Mouse (Mus musculus) layer of hippocampus, adult 2 months (tissue): ENCODE measurements around the gene Zar1l. TPM values are rescaled to one million over a fixed set of nuclear protein-coding genes. Genes with fewer than 3 reads are reported as not detected.

Source experiments
- DNase-seq, 2 experiments: peaks; one replicate each; pipeline ENCODE4 v3.0.0; 2022; ENCODE audit warnings: low spot score in 2 of 2
- H3K27ac ChIP-seq: fragments of 200-600 bp; 2 replicates; pipeline ENCODE4 v1.8.1; 2022
- H3K4me3 ChIP-seq: fragments of 200-600 bp; 2 replicates; pipeline ENCODE4 v1.8.1; 2022; ENCODE audit warnings: mild to moderate bottlenecking
- CTCF ChIP-seq: fragments of 200-600 bp; conservative IDR thresholded peaks from 2 replicates; pipeline ENCODE4 v1.8.1; 2022; ENCODE audit warnings: antibody characterized with exemption, mild to moderate bottlenecking, moderate library complexity
- total RNA-seq, 2 experiments: library from RNA; stranded (reverse); gene quantifications; 2 replicates each; pipeline ENCODE4 v1.2.3; 2021

Zar1l gene
- total RNA-seq, 2 experiments from 2014 or later = not detected

- H3K27ac ChIP-seq = peak overlapping the region; percentile 53; the same call in 1 of the 2 replicates
- H3K4me3 ChIP-seq = no peak overlapping the region
- peak in 1 of 2 experiments; percentile 74 for DNase-seq
- no peak for TF ChIP-seq CTCF
These were observed 51.8 kb downstream of the Zar1l start for GRCm38 (mm10) chr5:150466132-150466531.

DNA sequence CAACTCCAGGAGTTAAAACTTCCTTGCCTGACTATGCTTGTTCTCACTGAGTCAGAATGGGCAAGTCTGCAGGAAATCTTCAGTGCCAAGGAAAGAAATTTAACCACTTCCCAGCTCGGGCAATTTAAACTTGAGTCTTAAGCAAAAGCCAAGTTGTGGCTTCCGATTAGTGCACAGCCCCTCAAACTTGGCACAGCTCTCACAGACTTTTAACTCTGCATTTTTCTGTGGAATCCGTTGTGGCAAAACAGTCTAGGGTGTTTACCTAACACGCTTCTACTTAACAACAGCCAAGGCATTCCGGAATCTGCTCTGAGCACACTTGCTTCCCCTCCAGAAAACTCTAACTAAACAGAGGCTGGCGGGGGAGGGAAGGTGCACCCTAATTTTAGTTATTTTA is 52.7 kb downstream of the Zar1l start:
- no peak for DNase-seq
- no peak overlapping the region for H3K4me3 ChIP-seq
- H3K27ac ChIP-seq = peak overlapping the region; percentile 53; the same call in 1 of the 2 replicates
- TF ChIP-seq CTCF = no peak

DNA sequence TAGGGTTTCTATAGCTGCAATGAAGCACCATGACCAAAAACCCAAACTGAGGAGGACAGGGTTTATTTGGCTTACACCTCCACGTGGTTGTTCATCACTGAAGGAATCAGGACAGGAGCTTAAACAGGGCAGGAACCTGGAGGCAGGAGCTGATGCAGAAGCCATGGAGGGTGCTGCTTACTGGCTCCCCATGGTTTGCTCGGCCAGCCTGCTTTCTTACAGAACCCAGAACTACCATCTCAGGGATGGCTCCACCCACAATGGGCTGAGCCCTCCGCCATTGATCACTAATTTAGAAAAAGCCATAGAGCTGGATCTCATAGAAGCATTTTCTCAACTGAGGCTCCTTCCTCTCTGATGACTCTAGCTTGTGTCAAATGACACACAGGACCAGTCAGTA is 53.2 kb downstream of the Zar1l start:
- no peak for DNase-seq
- Histone ChIP-seq H3K27ac (peak overlapping the region; percentile 53; the same call in 1 of the 2 replicates), H3K4me3 (no peak overlapping the region)
- no peak for TF ChIP-seq CTCF

DNA sequence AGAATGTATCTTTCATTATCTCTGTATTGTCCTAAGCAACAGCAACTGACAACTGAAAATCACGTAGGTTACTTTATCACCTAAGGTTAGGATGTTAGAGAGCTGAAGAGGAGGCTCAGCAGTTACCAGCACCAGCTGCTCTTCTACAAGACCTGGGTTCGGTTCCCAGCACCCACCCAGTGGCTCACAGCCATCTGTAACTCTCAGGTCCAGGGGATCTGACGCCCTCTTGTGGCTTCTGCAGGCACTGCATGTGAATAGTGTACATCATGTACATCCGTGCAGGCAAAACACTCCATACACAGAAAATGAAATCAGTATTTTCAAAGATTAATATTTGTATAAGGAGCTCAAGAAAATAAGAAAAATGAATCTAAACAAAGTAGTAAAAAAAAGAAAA is 58.2 kb downstream of the Zar1l start:
- peak; percentile 70 for TF ChIP-seq CTCF
- no peak overlapping the region for H3K4me3 ChIP-seq
- no peak for DNase-seq
- no peak overlapping the region; the same call in 1 of the 2 replicates for H3K27ac ChIP-seq

- Histone ChIP-seq H3K27ac (peak overlapping the region; percentile 82), H3K4me3 (peak overlapping the region; percentile 19; the same call in 1 of the 2 replicates)
- no peak for DNase-seq
- no peak for TF ChIP-seq CTCF
These were observed 59.8 kb downstream of the Zar1l start for GRCm38 (mm10) chr5:150457904-150458739.

DNA sequence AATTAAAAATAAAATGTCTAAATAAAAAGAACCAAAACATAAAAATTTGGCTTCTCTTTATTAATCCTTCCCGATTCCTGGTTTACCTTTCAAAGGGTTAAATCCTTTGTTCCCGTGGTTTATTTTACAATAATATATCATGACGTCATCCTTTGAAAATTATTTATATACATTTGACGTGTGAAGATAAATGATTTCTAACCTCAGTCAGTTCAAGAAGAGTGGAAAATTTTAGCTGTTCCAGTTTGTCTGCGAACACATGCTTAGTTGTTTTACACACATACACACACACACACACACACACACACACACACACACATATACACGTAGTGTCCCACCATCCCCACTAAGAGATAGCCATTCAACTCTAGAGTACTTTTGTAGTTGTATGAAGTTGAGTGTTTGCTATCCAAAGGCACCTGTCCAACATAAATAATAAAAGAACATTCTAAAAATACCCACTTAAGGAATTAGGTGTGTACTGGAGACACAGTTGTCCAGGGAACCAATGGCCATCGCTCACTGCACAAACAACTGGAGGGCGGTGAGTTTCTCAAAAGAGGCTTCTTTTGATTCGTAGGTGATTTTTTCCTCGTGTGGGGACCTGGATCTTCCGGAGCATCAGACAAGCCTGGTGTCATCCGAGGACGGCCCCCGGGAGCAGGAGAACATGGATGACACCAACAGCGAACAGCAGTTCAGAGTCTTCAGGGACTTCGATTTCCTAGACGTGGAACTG is 60.6 kb downstream of the Zar1l start:
- Histone ChIP-seq H3K27ac (peak overlapping the region; percentile 82), H3K4me3 (peak overlapping the region; percentile 19; the same call in 1 of the 2 replicates)
- no peak for DNase-seq
- no peak for TF ChIP-seq CTCF

Other genes with a start within 250 kb of the Zar1l start
- 1 to 10 TPM; 6.6 to 9.7 TPM for gene Brca2, start 4.5 kb upstream of the Zar1l start, total RNA-seq
- gene N4bp2l1, start 79.0 kb upstream of the Zar1l start, total RNA-seq = 10 to 100 TPM; 55.5 to 57.0 TPM
- gene N4bp2l2, start 148.0 kb upstream of the Zar1l start, total RNA-seq = 10 to 100 TPM; 88.2 to 89.9 TPM
- gene Pds5b, start 155.6 kb upstream of the Zar1l start, total RNA-seq = 10 to 100 TPM; 77.4 to 89.3 TPM